Mouse (Mus musculus): Measurements from ENCODE around the gene Rasgrp3. TPM values are rescaled to one million over a fixed set of nuclear protein-coding genes. Genes with fewer than 3 reads are reported as not detected.

Rasgrp3 gene
- polyA plus RNA-seq, 1 experiment: 0.60 TPM

GRCm38 (mm10) chr17:75534314-75535020, 98.8 kb downstream of the Rasgrp3 start:
- H3K9me3 ChIP-seq (replicated peaks; ENCODE audit: control insufficient read depth, insufficient read depth, low read length, poor library complexity, severe bottlenecking): no peaks in the 10 kb centered on the region
- no peaks in the 10 kb centered on the region for H3K27me3 ChIP-seq (ENCODE audit: control insufficient read depth, insufficient read depth, low read length, poor library complexity, severe bottlenecking)
- H3K9ac ChIP-seq (ENCODE audit: low read depth, poor library complexity, severe bottlenecking): no peak overlapping the region
- peaks cover 10% of the 10 kb centered on the region for H3K36me3 ChIP-seq (ENCODE audit: control insufficient read depth, insufficient read depth, low read length, poor library complexity, severe bottlenecking)
- peaks cover 2% of the 10 kb centered on the region for H3K4me1 ChIP-seq (ENCODE audit: control insufficient read depth, insufficient read depth, low read length)
- no peak overlapping the region for H3K4me3 ChIP-seq (ENCODE audit: low read depth, low read length)
- TF ChIP-seq CTCF (IDR thresholded peaks at IDR 0.05; ENCODE audit: low read depth, low read length): no peak
- TF ChIP-seq EP300 (IDR thresholded peaks at IDR 0.05; ENCODE audit: insufficient read depth, low read depth, low read length): peak; percentile 82
- TF ChIP-seq POLR2A (IDR thresholded peaks at IDR 0.05; ENCODE audit: insufficient read depth, low read length): no peak
- H3K27ac ChIP-seq (ENCODE audit: insufficient read depth, low read length): no peak overlapping the region

- no peaks in the 10 kb centered on the region for H3K9me3 ChIP-seq (replicated peaks; ENCODE audit: control insufficient read depth, insufficient read depth, low read length, poor library complexity, severe bottlenecking)
- no peaks in the 10 kb centered on the region for H3K27me3 ChIP-seq (ENCODE audit: control insufficient read depth, insufficient read depth, low read length, poor library complexity, severe bottlenecking)
- H3K36me3 ChIP-seq (ENCODE audit: control insufficient read depth, insufficient read depth, low read length, poor library complexity, severe bottlenecking): peaks cover 12% of the 10 kb centered on the region
- no peak overlapping the region for H3K9ac ChIP-seq (ENCODE audit: low read depth, poor library complexity, severe bottlenecking)
- peaks cover 2% of the 10 kb centered on the region for H3K4me1 ChIP-seq (ENCODE audit: control insufficient read depth, insufficient read depth, low read length)
- no peak overlapping the region for H3K27ac ChIP-seq (ENCODE audit: insufficient read depth, low read length)
- no peak for TF ChIP-seq POLR2A (IDR thresholded peaks at IDR 0.05; ENCODE audit: insufficient read depth, low read length)
- no peak for TF ChIP-seq CTCF (IDR thresholded peaks at IDR 0.05; ENCODE audit: low read depth, low read length)
- no peak for TF ChIP-seq EP300 (IDR thresholded peaks at IDR 0.05; ENCODE audit: insufficient read depth, low read depth, low read length)
- H3K4me3 ChIP-seq (ENCODE audit: low read depth, low read length): no peak overlapping the region
Observed at GRCm38 (mm10) chr17:75535612-75536011, 99.9 kb downstream of the Rasgrp3 start.

- Histone ChIP-seq H3K36me3 (ENCODE audit: control insufficient read depth, insufficient read depth, low read length, poor library complexity, severe bottlenecking) (peaks cover 13% of the 10 kb centered on the region), H3K4me3 (ENCODE audit: low read depth, low read length) (no peak overlapping the region), H3K27me3 (ENCODE audit: control insufficient read depth, insufficient read depth, low read length, poor library complexity, severe bottlenecking) (no peaks in the 10 kb centered on the region), H3K9me3 (replicated peaks; ENCODE audit: control insufficient read depth, insufficient read depth, low read length, poor library complexity, severe bottlenecking) (no peaks in the 10 kb centered on the region), H3K27ac (ENCODE audit: insufficient read depth, low read length) (no peak overlapping the region), H3K9ac (ENCODE audit: low read depth, poor library complexity, severe bottlenecking) (no peak overlapping the region), H3K4me1 (ENCODE audit: control insufficient read depth, insufficient read depth, low read length) (peaks cover 2% of the 10 kb centered on the region)
- TF ChIP-seq EP300 (IDR thresholded peaks at IDR 0.05; ENCODE audit: insufficient read depth, low read depth, low read length) (no peak), CTCF (IDR thresholded peaks at IDR 0.05; ENCODE audit: low read depth, low read length) (peak; percentile 7)
Observed at GRCm38 (mm10) chr17:75536396-75537049, 100.8 kb downstream of the Rasgrp3 start.

- H3K36me3 ChIP-seq (ENCODE audit: control insufficient read depth, insufficient read depth, low read length, poor library complexity, severe bottlenecking): peaks cover 18% of the 10 kb centered on the region
- no peak overlapping the region for H3K9ac ChIP-seq (ENCODE audit: low read depth, poor library complexity, severe bottlenecking)
- no peak overlapping the region for H3K4me3 ChIP-seq (ENCODE audit: low read depth, low read length)
- H3K9me3 ChIP-seq (replicated peaks; ENCODE audit: control insufficient read depth, insufficient read depth, low read length, poor library complexity, severe bottlenecking): no peaks in the 10 kb centered on the region
- no peak overlapping the region for H3K27ac ChIP-seq (ENCODE audit: insufficient read depth, low read length)
- peaks cover 2% of the 10 kb centered on the region for H3K4me1 ChIP-seq (ENCODE audit: control insufficient read depth, insufficient read depth, low read length)
- H3K27me3 ChIP-seq (ENCODE audit: control insufficient read depth, insufficient read depth, low read length, poor library complexity, severe bottlenecking): no peaks in the 10 kb centered on the region
- TF ChIP-seq EP300 (IDR thresholded peaks at IDR 0.05; ENCODE audit: insufficient read depth, low read depth, low read length) (no peak), CTCF (IDR thresholded peaks at IDR 0.05; ENCODE audit: low read depth, low read length) (no peak), POLR2A (IDR thresholded peaks at IDR 0.05; ENCODE audit: insufficient read depth, low read length) (no peak)
Observed at GRCm38 (mm10) chr17:75537050-75537445, 101.4 kb downstream of the Rasgrp3 start.

- TF ChIP-seq EP300 (IDR thresholded peaks at IDR 0.05; ENCODE audit: insufficient read depth, low read depth, low read length) (no peak), POLR2A (IDR thresholded peaks at IDR 0.05; ENCODE audit: insufficient read depth, low read length) (no peak), CTCF (IDR thresholded peaks at IDR 0.05; ENCODE audit: low read depth, low read length) (no peak)
- H3K27me3 ChIP-seq (ENCODE audit: control insufficient read depth, insufficient read depth, low read length, poor library complexity, severe bottlenecking): no peaks in the 10 kb centered on the region
- H3K36me3 ChIP-seq (ENCODE audit: control insufficient read depth, insufficient read depth, low read length, poor library complexity, severe bottlenecking): peaks cover 20% of the 10 kb centered on the region
- H3K27ac ChIP-seq (ENCODE audit: insufficient read depth, low read length): no peak overlapping the region
- H3K9ac ChIP-seq (ENCODE audit: low read depth, poor library complexity, severe bottlenecking): no peak overlapping the region
- H3K4me1 ChIP-seq (ENCODE audit: control insufficient read depth, insufficient read depth, low read length): peaks cover 2% of the 10 kb centered on the region
- no peak overlapping the region for H3K4me3 ChIP-seq (ENCODE audit: low read depth, low read length)
- no peaks in the 10 kb centered on the region for H3K9me3 ChIP-seq (replicated peaks; ENCODE audit: control insufficient read depth, insufficient read depth, low read length, poor library complexity, severe bottlenecking)
Observed at GRCm38 (mm10) chr17:75538431-75538830, 102.7 kb downstream of the Rasgrp3 start.

GRCm38 (mm10) chr17:75539130-75539529, 103.4 kb downstream of the Rasgrp3 start:
- no peaks in the 10 kb centered on the region for H3K27me3 ChIP-seq (ENCODE audit: control insufficient read depth, insufficient read depth, low read length, poor library complexity, severe bottlenecking)
- H3K9ac ChIP-seq (ENCODE audit: low read depth, poor library complexity, severe bottlenecking): no peak overlapping the region
- TF ChIP-seq POLR2A (IDR thresholded peaks at IDR 0.05; ENCODE audit: insufficient read depth, low read length) (no peak), EP300 (IDR thresholded peaks at IDR 0.05; ENCODE audit: insufficient read depth, low read depth, low read length) (no peak), CTCF (IDR thresholded peaks at IDR 0.05; ENCODE audit: low read depth, low read length) (no peak)
- peaks cover 2% of the 10 kb centered on the region for H3K4me1 ChIP-seq (ENCODE audit: control insufficient read depth, insufficient read depth, low read length)
- H3K27ac ChIP-seq (ENCODE audit: insufficient read depth, low read length): no peak overlapping the region
- H3K9me3 ChIP-seq (replicated peaks; ENCODE audit: control insufficient read depth, insufficient read depth, low read length, poor library complexity, severe bottlenecking): no peaks in the 10 kb centered on the region
- H3K4me3 ChIP-seq (ENCODE audit: low read depth, low read length): no peak overlapping the region
- H3K36me3 ChIP-seq (ENCODE audit: control insufficient read depth, insufficient read depth, low read length, poor library complexity, severe bottlenecking): peaks cover 20% of the 10 kb centered on the region
